Mouse (Mus musculus): Measurements from ENCODE around the gene Clstn1.

Clstn1 gene

GRCm38 (mm10) chr4:149562905-149563347, 23.3 kb upstream of the Clstn1 start:
- in situ Hi-C loops (cut with MboI; ENCODE audit: low pct_unique_long_range_greater_than_20kb in 1 of 2, low sequenced_read_pairs in 2 of 2, unreplicated experiment in 1 of 2): no loop called here

- in situ Hi-C loops (cut with MboI; ENCODE audit: low pct_unique_long_range_greater_than_20kb in 1 of 2, low sequenced_read_pairs in 2 of 2, unreplicated experiment in 1 of 2): no loop called here
These were observed 22.3 kb upstream of the Clstn1 start for GRCm38 (mm10) chr4:149563941-149564361.

GRCm38 (mm10) chr4:149564452-149565407, 21.5 kb upstream of the Clstn1 start:
- in situ Hi-C loops (cut with MboI; ENCODE audit: low pct_unique_long_range_greater_than_20kb in 1 of 2, low sequenced_read_pairs in 2 of 2, unreplicated experiment in 1 of 2): no loop called here

- in situ Hi-C loops (cut with MboI; ENCODE audit: low pct_unique_long_range_greater_than_20kb in 1 of 2, low sequenced_read_pairs in 2 of 2, unreplicated experiment in 1 of 2): no loop called here
These were observed 18.7 kb upstream of the Clstn1 start for GRCm38 (mm10) chr4:149567432-149568026.

GRCm38 (mm10) chr4:149568622-149569021, 17.6 kb upstream of the Clstn1 start:
- in situ Hi-C loops (cut with MboI; ENCODE audit: low pct_unique_long_range_greater_than_20kb in 1 of 2, low sequenced_read_pairs in 2 of 2, unreplicated experiment in 1 of 2): no loop called here

GRCm38 (mm10) chr4:149569781-149570497, 16.3 kb upstream of the Clstn1 start:
- in situ Hi-C loops (cut with MboI; ENCODE audit: low pct_unique_long_range_greater_than_20kb in 1 of 2, low sequenced_read_pairs in 2 of 2, unreplicated experiment in 1 of 2): no loop called here

- in situ Hi-C loops (cut with MboI; ENCODE audit: low pct_unique_long_range_greater_than_20kb in 1 of 2, low sequenced_read_pairs in 2 of 2, unreplicated experiment in 1 of 2): no loop called here
These were observed 15.8 kb upstream of the Clstn1 start for GRCm38 (mm10) chr4:149570498-149570863.

GRCm38 (mm10) chr4:149571209-149571608, 15.1 kb upstream of the Clstn1 start:
- in situ Hi-C loops (cut with MboI; ENCODE audit: low pct_unique_long_range_greater_than_20kb in 1 of 2, low sequenced_read_pairs in 2 of 2, unreplicated experiment in 1 of 2): no loop called here

- in situ Hi-C loops (cut with MboI; ENCODE audit: low pct_unique_long_range_greater_than_20kb in 1 of 2, low sequenced_read_pairs in 2 of 2, unreplicated experiment in 1 of 2): no loop called here
These were observed 14.6 kb upstream of the Clstn1 start for GRCm38 (mm10) chr4:149571651-149572149.

GRCm38 (mm10) chr4:149572446-149572845, 13.8 kb upstream of the Clstn1 start:
- in situ Hi-C loops (cut with MboI; ENCODE audit: low pct_unique_long_range_greater_than_20kb in 1 of 2, low sequenced_read_pairs in 2 of 2, unreplicated experiment in 1 of 2): no loop called here

GRCm38 (mm10) chr4:149572851-149573250, 13.4 kb upstream of the Clstn1 start:
- in situ Hi-C loops (cut with MboI; ENCODE audit: low pct_unique_long_range_greater_than_20kb in 1 of 2, low sequenced_read_pairs in 2 of 2, unreplicated experiment in 1 of 2): no loop called here

- in situ Hi-C loops (cut with MboI; ENCODE audit: low pct_unique_long_range_greater_than_20kb in 1 of 2, low sequenced_read_pairs in 2 of 2, unreplicated experiment in 1 of 2): no loop called here
These were observed 11.9 kb upstream of the Clstn1 start for GRCm38 (mm10) chr4:149574391-149574821.

GRCm38 (mm10) chr4:149576061-149576460, 10.2 kb upstream of the Clstn1 start:
- in situ Hi-C loops (cut with MboI; ENCODE audit: low pct_unique_long_range_greater_than_20kb in 1 of 2, low sequenced_read_pairs in 2 of 2, unreplicated experiment in 1 of 2): no loop called here

- in situ Hi-C loops (cut with MboI; ENCODE audit: low pct_unique_long_range_greater_than_20kb in 1 of 2, low sequenced_read_pairs in 2 of 2, unreplicated experiment in 1 of 2): no loop called here
These were observed 9.2 kb upstream of the Clstn1 start for GRCm38 (mm10) chr4:149576993-149577548.

- in situ Hi-C loops (cut with MboI; ENCODE audit: low pct_unique_long_range_greater_than_20kb in 1 of 2, low sequenced_read_pairs in 2 of 2, unreplicated experiment in 1 of 2): no loop called here
These were observed 8.1 kb upstream of the Clstn1 start for GRCm38 (mm10) chr4:149578085-149578681.

- in situ Hi-C loops (cut with MboI; ENCODE audit: low pct_unique_long_range_greater_than_20kb in 1 of 2, low sequenced_read_pairs in 2 of 2, unreplicated experiment in 1 of 2): no loop called here
These were observed 7.4 kb upstream of the Clstn1 start for GRCm38 (mm10) chr4:149578831-149579230.

- in situ Hi-C loops (cut with MboI; ENCODE audit: low pct_unique_long_range_greater_than_20kb in 1 of 2, low sequenced_read_pairs in 2 of 2, unreplicated experiment in 1 of 2): no loop called here
These were observed 1.0 kb upstream of the Clstn1 start for GRCm38 (mm10) chr4:149585236-149585635.

Measured in mouse embryonic stem cell (cell line).